Mouse (Mus musculus): ENCODE measurements around the gene Egr2.

The Egr2 gene

GRCm38 (mm10) chr10:67538585-67539400 lies 3.5 kb downstream of the Egr2 start:
- DNase-seq, result peak; percentile 20 to 32

DNA sequence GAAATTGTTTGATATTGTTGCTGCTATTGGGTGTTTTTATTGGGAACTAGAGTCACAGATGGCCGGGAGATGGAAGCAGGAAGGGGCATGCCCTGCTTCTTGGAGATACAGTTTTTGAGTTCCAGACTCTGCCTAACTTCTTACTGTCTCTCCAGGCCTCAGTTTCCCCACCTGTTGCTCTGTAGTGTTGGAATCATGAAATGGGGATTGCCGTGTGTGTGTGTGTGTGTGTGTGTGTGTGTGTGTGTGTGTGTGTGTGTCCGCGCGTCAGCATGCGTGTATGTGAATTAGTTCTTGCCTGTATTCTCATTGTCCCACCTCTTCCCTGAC lies 4.1 kb downstream of the Egr2 start:
- DNase-seq, result no peak

DNA sequence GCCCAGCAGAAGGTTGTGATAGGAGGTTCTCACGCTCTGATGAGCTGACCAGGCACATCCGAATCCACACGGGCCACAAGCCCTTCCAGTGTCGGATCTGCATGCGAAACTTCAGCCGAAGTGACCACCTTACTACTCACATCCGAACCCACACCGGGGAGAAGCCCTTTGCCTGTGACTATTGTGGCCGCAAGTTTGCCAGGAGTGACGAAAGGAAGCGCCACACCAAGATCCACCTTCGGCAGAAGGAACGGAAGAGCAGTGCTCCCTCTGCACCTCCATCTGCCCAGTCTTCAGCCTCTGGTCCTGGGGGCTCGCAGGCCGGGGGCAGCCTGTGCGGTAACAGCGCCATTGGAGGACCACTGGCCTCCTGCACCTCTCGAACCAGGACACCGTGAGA lies 5.3 kb downstream of the Egr2 start:
- no peak for DNase-seq

DNA sequence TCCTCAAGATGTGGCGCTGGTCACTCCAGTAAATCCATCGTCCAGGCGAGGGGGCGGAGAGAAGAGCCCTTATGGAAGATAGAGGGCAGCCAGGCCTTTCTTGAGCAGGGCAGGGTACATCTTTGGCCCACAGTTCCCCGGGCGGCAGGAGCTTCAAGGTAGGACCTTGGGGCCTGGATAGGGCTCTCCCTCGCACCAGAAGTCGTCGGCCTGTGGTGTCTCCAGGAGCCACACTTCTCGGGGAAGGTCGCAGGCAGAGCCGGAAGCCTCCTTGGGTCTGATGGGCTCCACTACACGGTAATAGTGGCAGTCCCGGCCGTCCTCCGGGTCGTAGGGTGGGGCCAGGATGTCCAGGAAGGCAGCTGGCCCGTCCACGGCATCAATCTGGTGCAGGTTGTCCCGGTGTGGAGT lies 12.6 kb downstream of the Egr2 start:
- DNase-seq, result peak; percentile 39 to 46

DNA sequence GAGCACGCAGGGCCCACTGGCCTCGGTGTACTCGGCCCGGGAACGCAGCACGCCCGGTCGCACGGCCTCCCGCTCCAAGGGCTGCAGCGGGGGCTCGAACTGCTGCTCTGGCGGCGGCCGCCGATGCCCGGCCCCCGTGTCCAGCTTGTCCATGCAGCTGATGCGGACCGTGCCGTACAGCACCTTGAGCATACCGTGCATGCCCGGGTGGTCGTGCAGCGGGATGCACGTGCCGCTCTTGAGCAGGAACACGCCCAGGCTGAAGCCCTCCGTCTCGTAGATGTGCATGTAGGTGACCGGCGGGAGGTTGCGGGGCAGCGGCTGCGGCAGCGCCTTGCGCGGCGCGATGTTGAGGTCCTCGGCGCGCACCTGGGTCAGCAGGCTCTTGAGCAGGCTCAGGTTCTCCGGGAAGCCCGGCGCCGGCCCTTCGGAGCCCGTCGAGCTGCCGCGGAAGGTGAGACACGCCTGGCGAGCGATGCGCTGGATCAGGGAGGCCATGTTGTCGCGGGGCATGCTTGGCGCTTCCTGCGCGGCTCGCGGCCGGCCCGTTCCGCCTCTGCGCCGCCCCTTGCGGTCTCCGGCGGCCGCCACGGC lies 13.1 kb downstream of the Egr2 start:
- DNase-seq, result peak in 1 of 2 experiments; percentile 75

DNA sequence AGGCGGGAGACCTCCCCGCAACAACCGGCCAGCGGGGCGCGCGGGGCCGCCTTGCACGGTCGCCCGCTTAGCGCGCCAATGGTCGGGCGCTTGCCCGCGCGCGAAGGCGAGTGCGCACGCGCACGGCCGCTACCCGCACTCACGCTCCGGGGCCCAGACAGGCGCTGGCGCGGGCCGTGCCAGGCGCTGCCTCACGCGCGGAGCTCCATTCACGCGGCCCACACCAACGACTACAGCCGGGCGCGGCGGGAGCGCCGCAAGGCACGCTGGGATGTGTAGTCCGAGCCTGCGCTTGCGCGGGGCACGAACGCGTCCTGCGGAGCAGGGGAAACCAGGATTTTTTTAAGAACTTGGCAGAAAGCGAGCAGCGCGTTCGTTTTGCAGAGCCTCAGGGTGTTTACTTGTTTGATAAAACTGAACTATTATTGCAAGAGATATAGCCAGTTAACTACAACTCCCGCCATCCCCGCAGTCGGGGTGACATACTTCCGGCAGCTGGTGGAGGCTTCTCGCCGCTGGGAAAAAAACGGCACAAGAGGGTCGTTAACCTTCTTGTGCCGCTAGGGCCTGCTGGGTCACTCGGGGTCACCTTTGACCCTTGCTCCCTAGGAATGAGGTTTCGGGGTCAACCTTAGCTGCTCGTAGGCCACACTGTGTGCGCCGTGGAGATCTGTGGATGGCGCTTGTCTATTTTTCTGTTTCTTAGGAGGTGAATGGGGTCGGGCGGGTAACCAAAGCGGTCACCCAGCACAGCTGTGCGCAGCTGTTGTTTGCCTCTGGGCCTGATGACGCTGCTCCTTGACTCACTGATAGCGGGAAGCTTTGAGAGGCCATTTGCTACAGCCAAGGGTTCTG lies 13.8 kb downstream of the Egr2 start, which contains the start of gene Ado:
Gene Ado, minus strand, starts transcription at position 79 of the 855 bp plus-strand sequence.
- peak; percentile 94 to 97 for DNase-seq

GRCm38 (mm10) chr10:67558053-67558452 lies 22.8 kb downstream of the Egr2 start:
- DNase-seq, result no peak

- no peak for DNase-seq
Measured at GRCm38 (mm10) chr10:67559765-67560394, 24.6 kb downstream of the Egr2 start.

DNA sequence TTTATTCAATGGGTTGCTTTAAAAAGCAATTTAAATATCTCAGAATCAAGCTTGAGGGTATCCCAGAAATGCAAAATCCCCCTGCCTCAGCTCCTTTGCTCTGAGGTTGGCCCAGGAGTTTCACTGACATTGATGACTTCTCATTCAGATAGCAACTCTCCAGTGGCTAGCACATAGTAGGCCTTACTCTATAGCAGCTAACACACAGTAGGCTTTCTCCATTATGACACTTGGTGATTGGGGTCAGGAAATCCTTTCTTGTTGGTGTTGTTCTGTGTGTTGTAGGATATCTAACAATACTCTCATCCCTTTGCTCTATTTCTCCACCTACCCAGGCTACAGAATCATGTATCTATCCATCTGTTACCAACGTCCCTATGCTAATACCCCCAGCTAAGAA lies 25.9 kb downstream of the Egr2 start:
- DNase-seq, result no peak

DNA sequence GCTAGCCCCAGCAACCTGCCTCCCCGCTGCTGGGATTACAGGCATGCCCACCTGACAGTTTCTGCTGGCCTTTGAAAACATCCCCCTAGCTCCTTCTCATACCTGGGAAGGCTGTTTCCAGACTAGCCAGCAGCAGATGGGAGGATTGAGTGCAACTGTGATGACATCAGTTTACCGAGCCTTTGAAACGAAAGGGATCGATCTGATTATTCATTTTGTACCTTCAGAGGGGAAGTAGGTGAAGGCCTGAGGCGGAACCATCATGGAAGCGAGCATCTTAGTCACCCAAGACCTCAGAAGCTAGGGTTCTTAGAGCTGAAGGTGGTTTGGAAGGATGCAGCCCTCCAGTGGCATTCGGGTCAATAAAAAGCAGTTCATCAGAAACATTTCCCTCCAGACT lies 29.2 kb downstream of the Egr2 start:
- DNase-seq, result no peak

GRCm38 (mm10) chr10:67566104-67566503 lies 30.8 kb downstream of the Egr2 start:
- DNase-seq, result no peak

- DNase-seq, result no peak
Measured at GRCm38 (mm10) chr10:67569539-67569938, 34.3 kb downstream of the Egr2 start.

- no peak for DNase-seq
Measured at GRCm38 (mm10) chr10:67571443-67571842, 36.2 kb downstream of the Egr2 start.

DNA sequence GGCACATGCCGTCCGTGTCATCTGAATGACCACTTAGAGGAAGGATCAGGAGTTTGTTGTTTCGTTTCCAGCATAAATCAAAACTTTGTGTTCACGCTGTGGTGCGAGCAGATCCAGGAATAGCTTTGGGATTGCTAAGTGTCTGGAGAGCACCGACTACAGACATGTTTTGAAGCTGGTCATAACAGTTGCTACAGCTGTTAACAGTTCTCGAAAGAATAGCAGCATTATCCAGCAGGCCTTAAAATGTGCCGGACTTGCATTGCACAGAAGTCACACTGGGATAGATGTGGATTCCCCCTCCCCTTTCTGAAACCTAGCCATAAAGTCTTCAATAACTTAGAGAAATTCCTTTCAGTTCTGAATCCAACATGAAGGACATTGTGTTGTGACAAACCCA lies 38.0 kb downstream of the Egr2 start:
- DNase-seq, result no peak

GRCm38 (mm10) chr10:67579830-67580229 lies 44.6 kb downstream of the Egr2 start:
- no peak for DNase-seq

DNA sequence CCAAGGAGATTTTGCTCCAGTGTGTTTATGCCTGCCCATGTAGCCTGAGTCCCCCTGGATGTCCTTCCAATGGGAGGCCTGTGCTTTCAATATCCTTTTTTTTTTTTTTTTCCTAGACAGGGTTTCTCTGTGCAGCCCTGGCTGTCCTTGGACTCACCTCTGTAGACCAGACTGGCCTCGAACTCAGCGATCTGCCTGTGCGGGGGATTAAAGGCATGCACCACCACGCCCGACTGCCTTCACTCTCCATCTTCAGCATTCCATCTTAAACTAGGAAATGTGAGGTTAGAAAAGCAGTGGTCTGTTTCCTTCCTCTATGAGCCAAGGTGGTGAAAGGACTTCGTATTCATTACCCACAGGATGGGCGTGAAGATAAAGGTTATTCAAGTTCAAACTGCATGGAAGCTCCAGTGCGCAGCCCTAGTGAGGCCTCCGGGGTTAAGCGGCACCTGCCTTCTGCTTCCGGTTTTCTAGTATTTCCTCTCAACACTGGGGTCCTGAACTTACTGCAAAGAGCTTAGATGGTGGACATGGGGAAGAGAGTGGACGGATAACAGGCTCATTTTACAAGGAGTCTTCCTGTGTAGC lies 46.5 kb downstream of the Egr2 start:
- DNase-seq, result no peak

DNA sequence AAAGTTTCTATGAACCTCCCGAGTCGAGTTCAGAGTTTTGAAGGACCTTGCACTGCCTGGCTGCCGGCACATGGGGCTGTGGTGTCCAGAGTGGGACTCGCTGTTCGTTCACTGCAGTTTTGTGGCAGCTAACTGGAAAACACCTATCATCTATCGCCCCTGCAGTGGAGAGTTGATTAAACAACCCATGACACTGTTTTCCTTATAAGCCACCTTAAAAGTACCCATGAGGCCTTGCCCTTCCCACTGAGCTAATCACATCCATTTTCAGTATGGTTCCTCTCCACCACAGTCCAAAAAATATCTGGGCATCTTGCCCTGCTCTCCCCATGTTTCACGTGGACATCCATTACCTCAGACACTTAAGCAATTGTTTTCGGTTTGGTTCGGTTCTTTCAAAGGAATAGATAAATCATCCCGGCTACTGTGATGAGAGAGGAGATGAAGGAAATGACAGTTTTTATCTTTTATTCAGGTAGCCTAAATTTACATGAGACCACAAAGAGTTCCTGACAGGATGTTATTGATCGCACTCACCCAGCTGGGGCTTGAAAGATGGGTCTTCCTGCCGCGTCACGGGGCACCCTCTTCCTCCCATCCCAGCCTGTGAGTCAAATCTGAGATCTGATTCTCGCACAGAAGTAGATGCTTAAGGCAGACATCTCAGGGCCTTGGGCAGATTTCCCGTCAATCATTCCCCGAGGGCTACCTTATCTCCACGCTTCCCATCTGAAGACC lies 50.8 kb downstream of the Egr2 start:
- DNase-seq, result no peak

All from cerebellum, postnatal 14 days (tissue).